Mouse (Mus musculus) kidney, postnatal 0 days (tissue): ENCODE results near the gene Pla2g2c. TPM values are rescaled to one million over a fixed set of nuclear protein-coding genes. Genes with fewer than 3 reads are reported as not detected.

Source experiments
- ATAC-seq: fragments of 200-750 bp; cut with Nextera tagmentation; replicated peaks from 2 replicates; pipeline ENCODE4 v1.8.0; 2017; ENCODE audit warnings: low read depth, moderate number of reproducible peaks, moderate TSS enrichment, moderate library complexity; ENCODE audit not compliant: low FRiP score
- DNase-seq: peaks from one replicate; pipeline ENCODE4 v3.0.0-alpha.2; 2016; ENCODE audit warnings: low spot score
- H3K27ac ChIP-seq: fragments of 300-500 bp; sonication (generic); 2 replicates; pipeline ENCODE4 v1.5.1; 2014; ENCODE audit warnings: mild to moderate bottlenecking
- H3K27me3 ChIP-seq: fragments of 300-500 bp; sonication (generic); 2 replicates; pipeline ENCODE4 v1.6.1; 2014; ENCODE audit warnings: low read length, mixed read lengths; ENCODE audit not compliant: insufficient read depth
- H3K36me3 ChIP-seq: fragments of 300-500 bp; sonication (generic); 2 replicates; pipeline ENCODE4 v1.6.1; 2014; ENCODE audit warnings: low read length, mixed read lengths; ENCODE audit not compliant: insufficient read depth
- H3K4me1 ChIP-seq: fragments of 300-500 bp; sonication (generic); replicated peaks from 2 replicates; pipeline ENCODE4 v1.6.1; 2014; ENCODE audit warnings: antibody characterized with exemption, low read length, mixed read lengths; ENCODE audit not compliant: insufficient read depth
- H3K4me2 ChIP-seq: fragments of 300-500 bp; sonication (generic); 2 replicates; pipeline ENCODE4 v1.6.1; 2014; ENCODE audit warnings: mild to moderate bottlenecking, low read length, moderate library complexity, mixed read lengths
- H3K4me3 ChIP-seq: fragments of 300-500 bp; sonication (generic); replicated peaks from 2 replicates; pipeline ENCODE4 v1.5.1; 2014; ENCODE audit warnings: low read depth, low read length
- H3K9ac ChIP-seq: fragments of 300-500 bp; sonication (generic); 2 replicates; pipeline ENCODE4 v1.6.1; 2014; ENCODE audit warnings: low read depth, low read length
- H3K9me3 ChIP-seq: fragments of 300-500 bp; sonication (generic); replicated peaks from 2 replicates; pipeline ENCODE4 v1.6.1; 2016; ENCODE audit warnings: low read length, inconsistent platforms, mixed read lengths
- CTCF ChIP-seq: IDR thresholded peaks from 2 replicates; pipeline ENCODE4 v1.5.1; 2016; ENCODE audit warnings: antibody characterized with exemption, low read depth, mild to moderate bottlenecking, moderate library complexity
- WGBS: fragments of 180-500 bp; shearing (Covaris S2); extraction: QIAGEN DNeasy Blood & Tissue Kit; methylation state at CpG from one replicate; pipeline ENCODE4 v1.1.7; 2014; 5-methylcytosine and 5-hydroxymethylcytosine counted together
- polyA plus RNA-seq: library from polyadenylated mRNA; unstranded; fragments of >200 nt; fragmentation: Nextera tagmentation; extraction: Ambion mirVana; gene quantifications from 2 replicates; pipeline ENCODE4 v1.2.1, GENCODE M21; 2015

Gene Pla2g2c
- polyA plus RNA-seq, 1 experiment from 2014 or later = 0.86 TPM

- no peaks in the 10 kb centered on the region for H3K4me1 ChIP-seq
Measured at GRCm38 (mm10) chr4:138714186-138714585, 10.4 kb upstream of the Pla2g2c start.

GRCm38 (mm10) chr4:138716697-138717096 lies 7.9 kb upstream of the Pla2g2c start:
- WGBS = 70% methylated on average over 9 of the region's 9 CpGs
- ATAC-seq = no peak
- H3K27ac ChIP-seq = no peak overlapping the region

More at GRCm38 (mm10) chr4:138714186-138714585, 10.4 kb upstream of the Pla2g2c start:
- DNase-seq (no peak), ATAC-seq (no peak)
- no peak overlapping the region for H3K9ac ChIP-seq
- no peak overlapping the region for H3K4me2 ChIP-seq
- H3K36me3 ChIP-seq = no peaks in the 10 kb centered on the region
- no peak overlapping the region for H3K4me3 ChIP-seq
- TF ChIP-seq CTCF = no peak
- no peaks in the 10 kb centered on the region for H3K9me3 ChIP-seq
- 58% methylated on average over 1 of the region's 1 CpGs for WGBS
- no peak overlapping the region for H3K27ac ChIP-seq
- H3K27me3 ChIP-seq = no peaks in the 10 kb centered on the region

GRCm38 (mm10) chr4:138718586-138719263 lies 5.9 kb upstream of the Pla2g2c start:
- Histone ChIP-seq H3K4me1 (peaks cover 14% of the 10 kb centered on the region), H3K4me3 (no peak overlapping the region), H3K4me2 (no peak overlapping the region), H3K9me3 (no peaks in the 10 kb centered on the region), H3K27me3 (no peaks in the 10 kb centered on the region), H3K9ac (no peak overlapping the region), H3K27ac (no peak overlapping the region), H3K36me3 (no peaks in the 10 kb centered on the region)
- no peak for ATAC-seq
- DNase-seq = no peak
- WGBS = 38% methylated on average over 5 of the region's 5 CpGs
- TF ChIP-seq CTCF = no peak

More at GRCm38 (mm10) chr4:138716697-138717096, 7.9 kb upstream of the Pla2g2c start:
- no peak overlapping the region for H3K9ac ChIP-seq
- DNase-seq = no peak
- no peak for TF ChIP-seq CTCF
- no peaks in the 10 kb centered on the region for H3K9me3 ChIP-seq
- no peak overlapping the region for H3K4me3 ChIP-seq
- H3K4me2 ChIP-seq = no peak overlapping the region
- H3K4me1 ChIP-seq = no peaks in the 10 kb centered on the region
- H3K27me3 ChIP-seq = no peaks in the 10 kb centered on the region
- H3K36me3 ChIP-seq = no peaks in the 10 kb centered on the region

- no peaks in the 10 kb centered on the region for H3K36me3 ChIP-seq
- H3K4me1 ChIP-seq = peaks cover 19% of the 10 kb centered on the region
- no peak for TF ChIP-seq CTCF
- no peaks in the 10 kb centered on the region for H3K9me3 ChIP-seq
- no peak overlapping the region for H3K9ac ChIP-seq
- no peak overlapping the region for H3K4me2 ChIP-seq
- ATAC-seq (no peak), DNase-seq (no peak)
- H3K27ac ChIP-seq = no peak overlapping the region
- no peak overlapping the region for H3K4me3 ChIP-seq
- no peaks in the 10 kb centered on the region for H3K27me3 ChIP-seq
- WGBS = 57% methylated on average over 5 of the region's 5 CpGs
Measured at GRCm38 (mm10) chr4:138719264-138719596, 5.4 kb upstream of the Pla2g2c start.

- TF ChIP-seq CTCF = no peak
- Histone ChIP-seq H3K27me3 (no peaks in the 10 kb centered on the region), H3K9ac (no peak overlapping the region), H3K27ac (peak overlapping the region; percentile 80; the same call in 1 of the 2 replicates), H3K36me3 (no peaks in the 10 kb centered on the region), H3K4me3 (no peak overlapping the region), H3K4me1 (peaks cover 37% of the 10 kb centered on the region), H3K9me3 (no peaks in the 10 kb centered on the region), H3K4me2 (no peak overlapping the region)
- WGBS = 24% methylated on average over 15 of the region's 15 CpGs
- ATAC-seq = no peak
- DNase-seq = peak; percentile 56
Measured at GRCm38 (mm10) chr4:138723493-138724281, 905 bp upstream of the Pla2g2c start.

GRCm38 (mm10) chr4:138725127-138725461 lies 502 bp downstream of the Pla2g2c start:
- Histone ChIP-seq H3K4me1 (peaks cover 37% of the 10 kb centered on the region), H3K9me3 (no peaks in the 10 kb centered on the region), H3K36me3 (no peaks in the 10 kb centered on the region), H3K27me3 (no peaks in the 10 kb centered on the region), H3K4me2 (peak overlapping the region; percentile 46), H3K4me3 (no peak overlapping the region; the same call in 1 of the 2 replicates), H3K9ac (no peak overlapping the region), H3K27ac (peak overlapping the region; percentile 80)
- peak; percentile 77 for DNase-seq
- TF ChIP-seq CTCF = no peak
- WGBS = 4% methylated on average over 13 of the region's 13 CpGs
- ATAC-seq = peak; percentile 72
